Mouse (Mus musculus): ENCODE measurements around the gene Bzw2.

DNA sequence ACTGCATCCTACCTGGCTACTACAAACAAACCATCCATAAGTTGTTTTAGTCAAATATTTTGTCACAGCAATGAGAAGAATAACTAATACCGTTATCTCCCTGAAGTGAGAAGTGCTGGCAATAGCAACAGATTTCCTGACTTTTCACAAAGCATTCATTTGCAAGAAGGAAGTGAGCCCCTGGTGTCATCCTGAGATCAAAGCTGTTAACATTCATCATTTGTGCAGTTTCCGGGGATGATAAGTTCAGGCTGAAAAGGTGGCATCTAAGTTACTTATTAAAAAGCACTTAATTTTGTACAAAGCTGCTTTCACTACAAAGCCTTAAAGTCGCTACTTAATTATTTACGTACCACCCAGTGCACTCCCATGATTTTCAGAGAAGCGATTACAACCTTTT is 85.0 kb downstream of the Bzw2 start:
- no peak for TF ChIP-seq CTCF (IDR thresholded peaks at IDR 0.05)
- TF ChIP-seq EP300 (IDR thresholded peaks at IDR 0.05) = no peak
